Mouse (Mus musculus): ENCODE results near the gene Syf2. TPM values are rescaled to one million over a fixed set of nuclear protein-coding genes. Genes with fewer than 3 reads are reported as not detected.

The Syf2 gene
- polyA plus RNA-seq, 2 experiments: 64.3 to 64.5 TPM

- 2% methylated on average over 40 of the region's 43 CpGs for WGBS
Observed at GRCm38 (mm10) chr4:134914122-134914863, 16.4 kb upstream of the Syf2 start.

GRCm38 (mm10) chr4:134914864-134915209 is 15.9 kb upstream of the Syf2 start, which contains the start of gene Tmem50a:
Gene Tmem50a, minus strand, starts transcription at chr4:134915024.
- Histone ChIP-seq H3K9me3 (ENCODE audit: control insufficient read depth, low read length) (no peaks in the 10 kb centered on the region), H3K4me3 (replicated peaks; ENCODE audit: low read length) (peak within 1 kb of the TSS; percentile 76), H3K4me1 (ENCODE audit: control insufficient read depth, insufficient read depth, low read length) (peaks cover 4% of the 10 kb centered on the region), H3K9ac (ENCODE audit: low read depth, low read length, severe bottlenecking) (peak within 1 kb of the TSS; percentile 76), H3K4me2 (replicated peaks; ENCODE audit: low read depth, low read length, severe bottlenecking) (peak within 1 kb of the TSS; percentile 54), H3K36me3 (ENCODE audit: control insufficient read depth, insufficient read depth, low read length) (peaks cover 15% of the 10 kb centered on the region), H3K27ac (replicated peaks; ENCODE audit: low read depth, low read length) (peak within 1 kb of the TSS; percentile 73), H3K27me3 (ENCODE audit: control insufficient read depth, insufficient read depth, low read length) (no peaks in the 10 kb centered on the region)
- 0% methylated on average over 21 of the region's 25 CpGs for WGBS
- peak; percentile 94 for ATAC-seq (ENCODE audit: low FRiP score, low read depth)
- TF ChIP-seq POLR2A (IDR thresholded peaks at IDR 0.05; ENCODE audit: borderline replicate concordance, extremely low read depth, insufficient read depth, insufficient read length): peak; percentile 66; the same call in 1 of the 2 replicates
- DNase-seq (ENCODE audit: low spot score): peak; percentile 92

More at GRCm38 (mm10) chr4:134914122-134914863, 16.4 kb upstream of the Syf2 start:
- ATAC-seq (ENCODE audit: low FRiP score, low read depth) (peak; percentile 72), DNase-seq (ENCODE audit: low spot score) (no peak)
- Histone ChIP-seq H3K4me3 (replicated peaks; ENCODE audit: low read length) (peak overlapping the region; percentile 76), H3K4me1 (ENCODE audit: control insufficient read depth, insufficient read depth, low read length) (peaks cover 4% of the 10 kb centered on the region), H3K27me3 (ENCODE audit: control insufficient read depth, insufficient read depth, low read length) (no peaks in the 10 kb centered on the region), H3K36me3 (ENCODE audit: control insufficient read depth, insufficient read depth, low read length) (peaks cover 21% of the 10 kb centered on the region), H3K4me2 (replicated peaks; ENCODE audit: low read depth, low read length, severe bottlenecking) (peak overlapping the region; percentile 54), H3K9me3 (ENCODE audit: control insufficient read depth, low read length) (no peaks in the 10 kb centered on the region), H3K27ac (replicated peaks; ENCODE audit: low read depth, low read length) (peak overlapping the region; percentile 73), H3K9ac (ENCODE audit: low read depth, low read length, severe bottlenecking) (peak overlapping the region; percentile 76)
- TF ChIP-seq POLR2A (IDR thresholded peaks at IDR 0.05; ENCODE audit: borderline replicate concordance, extremely low read depth, insufficient read depth, insufficient read length): no peak

GRCm38 (mm10) chr4:134915223-134916050 is 15.3 kb upstream of the Syf2 start:
- no peak for TF ChIP-seq POLR2A (IDR thresholded peaks at IDR 0.05; ENCODE audit: borderline replicate concordance, extremely low read depth, insufficient read depth, insufficient read length)
- Histone ChIP-seq H3K36me3 (ENCODE audit: control insufficient read depth, insufficient read depth, low read length) (peaks cover 13% of the 10 kb centered on the region; the same call in 1 of the 2 replicates), H3K4me1 (ENCODE audit: control insufficient read depth, insufficient read depth, low read length) (peaks cover 4% of the 10 kb centered on the region), H3K4me3 (replicated peaks; ENCODE audit: low read length) (peak overlapping the region; percentile 76), H3K27ac (replicated peaks; ENCODE audit: low read depth, low read length) (no peak overlapping the region), H3K4me2 (replicated peaks; ENCODE audit: low read depth, low read length, severe bottlenecking) (peak overlapping the region; percentile 54), H3K9ac (ENCODE audit: low read depth, low read length, severe bottlenecking) (peak overlapping the region; percentile 76; the same call in 1 of the 2 replicates), H3K9me3 (ENCODE audit: control insufficient read depth, low read length) (no peaks in the 10 kb centered on the region), H3K27me3 (ENCODE audit: control insufficient read depth, insufficient read depth, low read length) (no peaks in the 10 kb centered on the region)
- DNase-seq (ENCODE audit: low spot score) (no peak), ATAC-seq (ENCODE audit: low FRiP score, low read depth) (no peak; the same call in 1 of the 2 replicates)
- 54% methylated on average over 14 of the region's 14 CpGs for WGBS

- no peak for DNase-seq (ENCODE audit: low spot score)
- peaks cover 4% of the 10 kb centered on the region for H3K4me1 ChIP-seq (ENCODE audit: control insufficient read depth, insufficient read depth, low read length)
- ATAC-seq (ENCODE audit: low FRiP score, low read depth): no peak
- no peak overlapping the region for H3K4me3 ChIP-seq (replicated peaks; ENCODE audit: low read length)
- peaks cover 7% of the 10 kb centered on the region; the same call in 1 of the 2 replicates for H3K36me3 ChIP-seq (ENCODE audit: control insufficient read depth, insufficient read depth, low read length)
- no peaks in the 10 kb centered on the region for H3K27me3 ChIP-seq (ENCODE audit: control insufficient read depth, insufficient read depth, low read length)
- no peak overlapping the region for H3K4me2 ChIP-seq (replicated peaks; ENCODE audit: low read depth, low read length, severe bottlenecking)
- 70% methylated on average over 3 of the region's 3 CpGs for WGBS
- H3K27ac ChIP-seq (replicated peaks; ENCODE audit: low read depth, low read length): no peak overlapping the region
- H3K9me3 ChIP-seq (ENCODE audit: control insufficient read depth, low read length): no peaks in the 10 kb centered on the region
- no peak overlapping the region for H3K9ac ChIP-seq (ENCODE audit: low read depth, low read length, severe bottlenecking)
- TF ChIP-seq POLR2A (IDR thresholded peaks at IDR 0.05; ENCODE audit: borderline replicate concordance, extremely low read depth, insufficient read depth, insufficient read length): no peak
Observed at GRCm38 (mm10) chr4:134917194-134917593, 13.5 kb upstream of the Syf2 start.

GRCm38 (mm10) chr4:134918381-134918780 is 12.3 kb upstream of the Syf2 start:
- Histone ChIP-seq H3K36me3 (ENCODE audit: control insufficient read depth, insufficient read depth, low read length) (no peaks in the 10 kb centered on the region), H3K4me1 (ENCODE audit: control insufficient read depth, insufficient read depth, low read length) (peaks cover 4% of the 10 kb centered on the region), H3K27me3 (ENCODE audit: control insufficient read depth, insufficient read depth, low read length) (no peaks in the 10 kb centered on the region), H3K9ac (ENCODE audit: low read depth, low read length, severe bottlenecking) (no peak overlapping the region), H3K4me2 (replicated peaks; ENCODE audit: low read depth, low read length, severe bottlenecking) (no peak overlapping the region), H3K9me3 (ENCODE audit: control insufficient read depth, low read length) (no peaks in the 10 kb centered on the region), H3K4me3 (replicated peaks; ENCODE audit: low read length) (no peak overlapping the region), H3K27ac (replicated peaks; ENCODE audit: low read depth, low read length) (no peak overlapping the region)
- 56% methylated on average over 7 of the region's 7 CpGs for WGBS
- TF ChIP-seq POLR2A (IDR thresholded peaks at IDR 0.05; ENCODE audit: borderline replicate concordance, extremely low read depth, insufficient read depth, insufficient read length): no peak
- DNase-seq (ENCODE audit: low spot score): no peak
- no peak for ATAC-seq (ENCODE audit: low FRiP score, low read depth)

Measured in limb, embryonic 14.5 days (tissue).